Mouse (Mus musculus): ENCODE measurements around the gene Fam83f. TPM values are rescaled to one million over a fixed set of nuclear protein-coding genes. Genes with fewer than 3 reads are reported as not detected.

The Fam83f gene
- total RNA-seq, 2 experiments from 2014 or later = 0.44 to 0.52 TPM

- intact Hi-C loops (cut with DNase I) = loop anchor here (5.0 kb wide), 1 partner anchor 436 kb away; no protein-coding TSS in a partner anchor
- no peak for DNase-seq
Measured at GRCm38 (mm10) chr15:80703495-80703894, 31.8 kb downstream of the Fam83f start.

- DNase-seq = peak; percentile 80
- intact Hi-C loops (cut with DNase I) = loop anchor here (5.0 kb wide), 1 partner anchor 437 kb away; no protein-coding TSS in a partner anchor
Measured at GRCm38 (mm10) chr15:80704267-80704666, 32.6 kb downstream of the Fam83f start.

GRCm38 (mm10) chr15:80705828-80706549 lies 34.3 kb downstream of the Fam83f start:
- peak; percentile 81 for DNase-seq
- intact Hi-C loops (cut with DNase I) = loop anchor here (5.0 kb wide), 2 partner anchors 176 to 241 kb away; partner anchors contain the start of gene Adsl

- intact Hi-C loops (cut with DNase I) = loop anchor here (5.0 kb wide), 2 partner anchors 176 to 241 kb away; partner anchors contain the start of gene Adsl
- no peak for DNase-seq
Measured at GRCm38 (mm10) chr15:80706596-80706995, 34.9 kb downstream of the Fam83f start.

GRCm38 (mm10) chr15:80707088-80707487 lies 35.4 kb downstream of the Fam83f start:
- intact Hi-C loops (cut with DNase I) = loop anchor here (5.0 kb wide), 2 partner anchors 175 to 240 kb away; partner anchors contain the start of gene Adsl
- peak; percentile 83 for DNase-seq

GRCm38 (mm10) chr15:80709593-80709992 lies 37.9 kb downstream of the Fam83f start:
- DNase-seq = peak; percentile 84
- intact Hi-C loops (cut with DNase I) = loop anchor here (5.0 kb wide), 2 partner anchors 173 to 238 kb away; partner anchors contain the start of gene Adsl

- intact Hi-C loops (cut with DNase I) = loop anchor here (5.0 kb wide), 1 partner anchor 87 kb away; no protein-coding TSS in a partner anchor
Measured at GRCm38 (mm10) chr15:80710257-80710607, 38.6 kb downstream of the Fam83f start.

GRCm38 (mm10) chr15:80710608-80711363 lies 39.1 kb downstream of the Fam83f start, which contains the start of gene Tnrc6b:
TSS of gene Tnrc6b (plus strand) at chr15:80711313.
- intact Hi-C loops (cut with DNase I) = loop anchor here (5.0 kb wide), 1 partner anchor 87 kb away; no protein-coding TSS in a partner anchor
- DNase-seq = peak; percentile 99

More at GRCm38 (mm10) chr15:80710257-80710607, 38.6 kb downstream of the Fam83f start:
- no peak for DNase-seq

GRCm38 (mm10) chr15:80711401-80712151 lies 39.9 kb downstream of the Fam83f start:
- intact Hi-C loops (cut with DNase I) = loop anchor here (5.0 kb wide), 1 partner anchor 86 kb away; no protein-coding TSS in a partner anchor

GRCm38 (mm10) chr15:80714299-80714698 lies 42.7 kb downstream of the Fam83f start:
- DNase-seq = no peak
- intact Hi-C loops (cut with DNase I) = loop anchor here (5.0 kb wide), 1 partner anchor 83 kb away; no protein-coding TSS in a partner anchor

More at GRCm38 (mm10) chr15:80711401-80712151, 39.9 kb downstream of the Fam83f start:
- peak; percentile 66 for DNase-seq

- intact Hi-C loops (cut with DNase I) = no loop called here
Measured at GRCm38 (mm10) chr15:80716631-80717135, 45.0 kb downstream of the Fam83f start.

GRCm38 (mm10) chr15:80717431-80717830 lies 45.8 kb downstream of the Fam83f start:
- no peak for DNase-seq
- intact Hi-C loops (cut with DNase I) = no loop called here

More at GRCm38 (mm10) chr15:80716631-80717135, 45.0 kb downstream of the Fam83f start:
- DNase-seq = no peak

- intact Hi-C loops (cut with DNase I) = no loop called here
- DNase-seq = no peak
Measured at GRCm38 (mm10) chr15:80720249-80720648, 48.6 kb downstream of the Fam83f start.

- intact Hi-C loops (cut with DNase I) = no loop called here
- DNase-seq = no peak
Measured at GRCm38 (mm10) chr15:80721861-80722260, 50.2 kb downstream of the Fam83f start.

- intact Hi-C loops (cut with DNase I) = no loop called here
- no peak for DNase-seq
Measured at GRCm38 (mm10) chr15:80722366-80722765, 50.7 kb downstream of the Fam83f start.

- no peak for DNase-seq
- intact Hi-C loops (cut with DNase I) = no loop called here
Measured at GRCm38 (mm10) chr15:80729477-80729876, 57.8 kb downstream of the Fam83f start.

- intact Hi-C loops (cut with DNase I) = no loop called here
- DNase-seq = no peak
Measured at GRCm38 (mm10) chr15:80731043-80731442, 59.4 kb downstream of the Fam83f start.

GRCm38 (mm10) chr15:80731511-80731910 lies 59.9 kb downstream of the Fam83f start:
- DNase-seq = no peak
- intact Hi-C loops (cut with DNase I) = no loop called here

GRCm38 (mm10) chr15:80732266-80733030 lies 60.8 kb downstream of the Fam83f start:
- intact Hi-C loops (cut with DNase I) = no loop called here
- no peak for DNase-seq

All from left cerebral cortex, postnatal 4 days (tissue).